Mouse (Mus musculus) forelimb bud, embryonic 11.5 days (tissue): Measurements from ENCODE around the gene Fam189b.
"Not testable (repeated sequence)": the region's sequence is repeated elsewhere in the genome, so short reads cannot be mapped to it uniquely, and the experiment has no call there.

Source experiments
- DNase-seq: peaks from one replicate; pipeline ENCODE4 v3.0.0-alpha.2; 2012; ENCODE audit warnings: low read depth, low spot score

The Fam189b gene

GRCm38 (mm10) chr3:89203142-89203514 is 20.2 kb downstream of the Fam189b start:
- no peak for DNase-seq

- DNase-seq, result no peak
Measured at GRCm38 (mm10) chr3:89206079-89206478, 23.1 kb downstream of the Fam189b start.

- DNase-seq, result no peak
Measured at GRCm38 (mm10) chr3:89206695-89207094, 23.8 kb downstream of the Fam189b start.

- no peak for DNase-seq
Measured at GRCm38 (mm10) chr3:89208075-89208657, 25.2 kb downstream of the Fam189b start.

- DNase-seq, result no peak
Measured at GRCm38 (mm10) chr3:89208736-89209135, 25.8 kb downstream of the Fam189b start.

- DNase-seq, result no peak
Measured at GRCm38 (mm10) chr3:89209731-89210130, 26.8 kb downstream of the Fam189b start.

GRCm38 (mm10) chr3:89210162-89210561 is 27.2 kb downstream of the Fam189b start:
- no peak for DNase-seq

- DNase-seq, result no peak
Measured at GRCm38 (mm10) chr3:89210731-89211130, 27.8 kb downstream of the Fam189b start.

- DNase-seq, result peak; percentile 94
Measured at GRCm38 (mm10) chr3:89213803-89214530, 31.0 kb downstream of the Fam189b start.

GRCm38 (mm10) chr3:89214681-89215411 is 31.9 kb downstream of the Fam189b start, which contains the start of gene Thbs3:
Gene Thbs3 (plus strand): TSS chr3:89215180.
- peak; percentile 42 for DNase-seq

GRCm38 (mm10) chr3:89215853-89216252 is 32.9 kb downstream of the Fam189b start:
- peak; percentile 91 for DNase-seq

GRCm38 (mm10) chr3:89216407-89216806 is 33.5 kb downstream of the Fam189b start:
- DNase-seq, result not testable (repeated sequence)

- DNase-seq, result no peak
Measured at GRCm38 (mm10) chr3:89218271-89218670, 35.3 kb downstream of the Fam189b start.

GRCm38 (mm10) chr3:89219546-89219945 is 36.6 kb downstream of the Fam189b start:
- no peak for DNase-seq

- DNase-seq, result no peak
Measured at GRCm38 (mm10) chr3:89221167-89221566, 38.2 kb downstream of the Fam189b start.

- DNase-seq, result no peak
Measured at GRCm38 (mm10) chr3:89224796-89225195, 41.9 kb downstream of the Fam189b start.

GRCm38 (mm10) chr3:89225321-89225815 is 42.4 kb downstream of the Fam189b start:
- no peak for DNase-seq

- DNase-seq, result no peak
Measured at GRCm38 (mm10) chr3:89225918-89226317, 43.0 kb downstream of the Fam189b start.

GRCm38 (mm10) chr3:89226361-89226760 is 43.4 kb downstream of the Fam189b start:
- no peak for DNase-seq

- no peak for DNase-seq
Measured at GRCm38 (mm10) chr3:89226900-89227299, 44.0 kb downstream of the Fam189b start, which contains the start of gene Mtx1. Gene Mtx1 (minus strand): TSS chr3:89227088.

GRCm38 (mm10) chr3:89227307-89228179 is 44.6 kb downstream of the Fam189b start:
- peak; percentile 93 for DNase-seq
